Mouse (Mus musculus) limb, embryonic 14.5 days (tissue): ENCODE measurements at regions not wholly inside any gene's neighbourhood (a gene's known extent, or its start where the extent isn't known, plus 50 kb on each side); places are given as distances from the start of the nearest gene placed in this dataset.

Experiments
- ATAC-seq: fragments of 200-750 bp; cut with Nextera tagmentation; 2 replicates; pipeline ENCODE4 v1.8.0; 2017; ENCODE audit warnings: low read depth, moderate number of reproducible peaks, moderate TSS enrichment; ENCODE audit not compliant: low FRiP score
- DNase-seq: peaks from one replicate; pipeline ENCODE4 v3.0.0-alpha.2; 2015; ENCODE audit warnings: low spot score
- H3K27ac ChIP-seq: fragments of 300-500 bp; sonication (generic); replicated peaks from 2 replicates; pipeline ENCODE4 v1.5.1; 2014; ENCODE audit warnings: low read depth, mild to moderate bottlenecking, low read length, moderate library complexity, mixed read lengths
- H3K27me3 ChIP-seq: fragments of 300-500 bp; sonication (generic); 2 replicates; pipeline ENCODE4 v1.6.1; 2014; ENCODE audit warnings: low read length, mixed read lengths; ENCODE audit not compliant: control insufficient read depth, insufficient read depth
- H3K36me3 ChIP-seq: fragments of 300-500 bp; sonication (generic); 2 replicates; pipeline ENCODE4 v1.6.1; 2014; ENCODE audit warnings: mild to moderate bottlenecking, low read length, moderate library complexity, mixed read lengths; ENCODE audit not compliant: control insufficient read depth, insufficient read depth
- H3K4me1 ChIP-seq: fragments of 300-500 bp; sonication (generic); 2 replicates; pipeline ENCODE4 v1.6.1; 2014; ENCODE audit warnings: antibody characterized with exemption, low read length, mixed read lengths; ENCODE audit not compliant: control insufficient read depth, insufficient read depth
- H3K4me2 ChIP-seq: fragments of 300-500 bp; sonication (generic); replicated peaks from 2 replicates; pipeline ENCODE4 v1.6.1; 2014; ENCODE audit warnings: low read depth, mild to moderate bottlenecking, low read length, moderate library complexity; ENCODE audit not compliant: severe bottlenecking
- H3K4me3 ChIP-seq: fragments of 300-500 bp; sonication (generic); replicated peaks from 2 replicates; pipeline ENCODE4 v1.5.1; 2014; ENCODE audit warnings: low read length
- H3K9ac ChIP-seq: fragments of 300-500 bp; sonication (generic); 2 replicates; pipeline ENCODE4 v1.6.1; 2014; ENCODE audit warnings: mild to moderate bottlenecking, low read depth, low read length, moderate library complexity; ENCODE audit not compliant: severe bottlenecking
- H3K9me3 ChIP-seq: fragments of 300-500 bp; sonication (generic); 2 replicates; pipeline ENCODE4 v1.6.1; 2016; ENCODE audit warnings: low read length; ENCODE audit not compliant: control insufficient read depth
- POLR2A ChIP-seq: fragments of 200-500 bp; IDR thresholded peaks from 2 replicates; pipeline ENCODE4 v1.8.0; 2012; ENCODE audit warnings: inconsistent platforms, mild to moderate bottlenecking, moderate library complexity, borderline replicate concordance; ENCODE audit not compliant: insufficient read depth, insufficient read length; ENCODE audit errors: extremely low read depth
- WGBS: fragments of 180-500 bp; shearing (Covaris S2); extraction: QIAGEN DNeasy Blood & Tissue Kit; methylation state at CpG from one replicate; pipeline ENCODE4 v1.1.7; 2014; 5-methylcytosine and 5-hydroxymethylcytosine counted together

DNA sequence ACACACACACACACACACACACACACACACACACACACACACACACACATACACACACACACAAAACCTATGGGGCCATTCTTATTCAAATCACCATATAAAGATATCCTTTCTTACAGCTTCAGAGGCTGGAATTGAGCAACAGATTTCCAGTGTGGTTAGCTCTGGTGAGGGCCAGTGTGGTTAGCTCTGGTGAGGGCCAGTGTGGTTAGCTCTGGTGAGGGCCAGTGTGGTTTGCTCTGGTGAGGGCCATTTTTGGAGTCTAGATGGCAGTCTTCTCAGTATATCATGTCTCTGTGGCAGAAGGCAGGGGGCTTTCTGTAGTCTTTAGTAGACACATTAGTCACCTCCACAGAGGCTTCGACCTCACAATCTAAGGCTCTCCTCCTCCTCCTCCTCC, 191.5 kb upstream of the 9630041A04Rik start:
- DNase-seq, result no peak
- H3K27me3 ChIP-seq, result no peaks in the 10 kb centered on the region
- ATAC-seq, result no peak
- H3K4me2 ChIP-seq, result no peak overlapping the region
- no peaks in the 10 kb centered on the region for H3K4me1 ChIP-seq
- no peaks in the 10 kb centered on the region for H3K9me3 ChIP-seq
- no CpG with 5 or more reads among the region's 1 CpGs for WGBS
- no peaks in the 10 kb centered on the region for H3K36me3 ChIP-seq
- no peak overlapping the region for H3K4me3 ChIP-seq
- no peak overlapping the region for H3K9ac ChIP-seq
- no peak for TF ChIP-seq POLR2A
- H3K27ac ChIP-seq, result no peak overlapping the region

DNA sequence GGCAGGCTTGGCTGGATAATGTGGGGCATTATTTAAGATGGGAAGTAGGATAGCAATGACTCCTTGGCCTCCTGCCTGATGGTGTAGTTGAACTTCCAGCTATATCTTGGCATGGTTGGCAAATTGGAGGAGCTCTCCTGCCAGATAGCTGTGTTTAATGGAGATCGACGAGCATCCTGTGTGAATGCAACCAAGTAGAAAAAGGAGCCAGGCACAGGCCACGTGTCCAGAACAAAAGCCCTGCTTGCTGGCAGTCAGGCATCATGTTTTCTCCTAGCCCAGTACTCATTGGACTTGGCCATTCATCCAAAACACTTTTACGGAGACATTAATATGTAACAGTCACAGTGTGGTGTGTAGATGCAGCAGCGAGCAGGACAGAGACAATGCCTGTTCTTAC, 211.8 kb upstream of the 9630041A04Rik start:
- no peaks in the 10 kb centered on the region for H3K36me3 ChIP-seq
- no peaks in the 10 kb centered on the region for H3K27me3 ChIP-seq
- H3K9ac ChIP-seq, result no peak overlapping the region
- H3K4me1 ChIP-seq, result no peaks in the 10 kb centered on the region
- no peak for DNase-seq
- WGBS, result 95% methylated on average over 5 of the region's 5 CpGs
- no peaks in the 10 kb centered on the region; the same call in 1 of the 2 replicates for H3K9me3 ChIP-seq
- TF ChIP-seq POLR2A, result no peak
- ATAC-seq, result no peak
- no peak overlapping the region for H3K27ac ChIP-seq
- no peak overlapping the region for H3K4me2 ChIP-seq
- H3K4me3 ChIP-seq, result no peak overlapping the region

DNA sequence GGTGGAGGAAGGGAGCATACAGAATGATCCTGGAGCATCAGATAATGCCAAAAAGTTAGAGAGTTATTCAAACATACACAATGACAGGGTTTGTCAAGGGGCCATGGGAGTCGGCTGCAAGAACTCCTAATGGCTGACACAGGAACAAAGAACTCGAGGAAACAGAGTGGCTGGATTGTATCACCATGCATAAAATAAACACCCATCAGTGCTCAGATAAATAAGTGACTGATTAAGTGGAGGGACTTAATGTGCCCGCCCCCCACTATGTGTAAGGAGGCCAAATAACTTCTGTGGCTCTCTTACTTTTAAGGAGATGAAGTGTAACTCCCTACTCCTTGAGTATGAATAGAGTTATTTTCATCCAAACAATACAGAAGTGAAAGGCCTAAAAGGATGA, 220.1 kb upstream of the 9630041A04Rik start:
- TF ChIP-seq POLR2A, result no peak
- H3K27ac ChIP-seq, result no peak overlapping the region
- no peak overlapping the region for H3K9ac ChIP-seq
- no peaks in the 10 kb centered on the region for H3K36me3 ChIP-seq
- no peak for DNase-seq
- ATAC-seq, result no peak
- no peak overlapping the region for H3K4me3 ChIP-seq
- WGBS, result 69% methylated on average over 3 of the region's 3 CpGs
- H3K4me1 ChIP-seq, result no peaks in the 10 kb centered on the region
- no peaks in the 10 kb centered on the region for H3K27me3 ChIP-seq
- no peaks in the 10 kb centered on the region; the same call in 1 of the 2 replicates for H3K9me3 ChIP-seq
- H3K4me2 ChIP-seq, result no peak overlapping the region

DNA sequence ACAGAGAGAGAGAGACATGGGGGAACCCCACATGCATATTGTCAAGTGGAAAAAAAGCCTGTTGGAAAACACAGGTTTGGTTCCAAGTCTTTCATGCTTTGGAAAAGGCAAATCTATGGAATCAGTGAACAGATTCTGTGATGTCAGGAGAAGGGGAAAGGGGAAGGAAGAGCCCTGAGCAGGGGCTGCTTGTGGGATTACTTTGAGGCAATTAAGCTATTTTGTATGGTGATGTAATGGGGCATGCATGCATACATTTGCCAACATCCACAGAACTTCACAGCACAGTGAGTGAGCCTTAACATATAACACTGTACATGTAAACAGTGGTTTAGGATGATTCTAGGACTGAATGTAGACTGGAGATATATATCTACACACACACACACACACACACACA, 221.0 kb upstream of the 9630041A04Rik start:
- H3K27ac ChIP-seq, result no peak overlapping the region
- ATAC-seq (no peak), DNase-seq (no peak)
- H3K9ac ChIP-seq, result no peak overlapping the region
- no peaks in the 10 kb centered on the region for H3K4me1 ChIP-seq
- no peaks in the 10 kb centered on the region for H3K36me3 ChIP-seq
- no peaks in the 10 kb centered on the region for H3K27me3 ChIP-seq
- H3K4me3 ChIP-seq, result no peak overlapping the region
- H3K4me2 ChIP-seq, result no peak overlapping the region
- no peak for TF ChIP-seq POLR2A
- no peaks in the 10 kb centered on the region; the same call in 1 of the 2 replicates for H3K9me3 ChIP-seq

DNA sequence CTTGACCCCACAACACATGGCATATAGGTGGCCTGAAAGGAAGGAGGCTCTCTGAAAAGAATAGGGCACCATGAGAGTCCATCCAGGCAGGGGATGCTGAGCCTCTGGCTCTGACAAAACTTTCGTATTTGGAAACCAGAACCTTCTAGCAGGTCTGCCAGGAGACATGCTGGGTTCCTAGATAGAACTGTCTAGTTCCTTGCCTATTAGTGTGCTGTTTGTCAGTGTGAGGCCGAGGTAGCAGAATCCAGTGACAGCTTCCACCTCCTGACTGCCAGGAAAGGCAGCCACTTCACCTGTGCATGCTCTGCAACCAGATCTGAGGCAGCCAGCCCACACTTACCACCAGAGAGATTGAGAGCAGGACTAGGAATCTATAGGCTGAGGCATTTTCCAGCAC, 245.4 kb upstream of the 9630041A04Rik start:
- Histone ChIP-seq H3K4me3 (no peak overlapping the region), H3K9ac (no peak overlapping the region), H3K4me2 (no peak overlapping the region), H3K9me3 (no peaks in the 10 kb centered on the region), H3K27me3 (no peaks in the 10 kb centered on the region), H3K4me1 (no peaks in the 10 kb centered on the region), H3K36me3 (no peaks in the 10 kb centered on the region), H3K27ac (no peak overlapping the region)
- no peak for TF ChIP-seq POLR2A
- ATAC-seq (no peak), DNase-seq (no peak)
- 77% methylated on average over 2 of the region's 2 CpGs for WGBS

DNA sequence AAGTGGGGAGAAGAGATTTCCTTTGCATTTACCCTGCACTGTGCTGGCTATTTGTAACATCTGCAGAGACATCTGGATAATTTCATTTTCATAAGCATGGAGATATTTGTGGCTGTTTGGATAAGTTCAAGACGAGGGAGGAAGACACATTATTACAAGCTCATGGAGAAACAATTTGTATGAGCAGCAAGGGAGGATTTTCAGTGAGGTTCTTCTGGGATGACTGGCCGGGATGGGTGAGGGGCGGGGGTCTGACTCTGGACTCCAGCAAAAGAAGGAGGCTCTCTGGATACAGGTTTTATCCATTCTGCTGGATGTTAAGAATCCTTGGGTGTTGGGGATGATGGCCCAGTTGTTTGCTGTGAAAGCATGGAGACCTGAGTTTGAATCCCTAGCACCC, 246.5 kb upstream of the 9630041A04Rik start:
- Histone ChIP-seq H3K4me2 (no peak overlapping the region), H3K9ac (no peak overlapping the region), H3K27ac (no peak overlapping the region), H3K4me3 (no peak overlapping the region), H3K9me3 (no peaks in the 10 kb centered on the region), H3K4me1 (no peaks in the 10 kb centered on the region), H3K27me3 (no peaks in the 10 kb centered on the region), H3K36me3 (no peaks in the 10 kb centered on the region)
- WGBS, result 72% methylated on average over 3 of the region's 3 CpGs
- DNase-seq (no peak), ATAC-seq (no peak)
- TF ChIP-seq POLR2A, result no peak
